Mouse (Mus musculus) embryonic facial prominence, embryonic 11.5 days (tissue): Measurements from ENCODE around the gene Zfp697. TPM values are rescaled to one million over a fixed set of nuclear protein-coding genes. Genes with fewer than 3 reads are reported as not detected.
"Not testable (repeated sequence)": the region's sequence is repeated elsewhere in the genome, so short reads cannot be mapped to it uniquely, and the experiment has no call there.

Experiments used
- ATAC-seq: fragments of 200-750 bp; cut with Nextera tagmentation; replicated peaks from 2 replicates; pipeline ENCODE4 v1.8.0; 2017; ENCODE audit warnings: low read depth; ENCODE audit not compliant: insufficient number of reproducible peaks, low FRiP score, low TSS enrichment
- DNase-seq: peaks from one replicate; pipeline ENCODE4 v3.0.0-alpha.2; 2015; ENCODE audit warnings: low spot score
- H3K27ac ChIP-seq: fragments of 300-500 bp; sonication (generic); replicated peaks from 2 replicates; pipeline ENCODE4 v1.5.1; 2014; ENCODE audit warnings: mild to moderate bottlenecking, low read depth, low read length, control low read depth
- H3K27me3 ChIP-seq: fragments of 300-500 bp; sonication (generic); 2 replicates; pipeline ENCODE4 v1.6.1; 2014; ENCODE audit warnings: mild to moderate bottlenecking, low read length, moderate library complexity, mixed read lengths; ENCODE audit not compliant: control insufficient read depth, insufficient read depth
- H3K36me3 ChIP-seq: fragments of 300-500 bp; sonication (generic); replicated peaks from 2 replicates; pipeline ENCODE4 v1.6.1; 2014; ENCODE audit warnings: low read depth, mild to moderate bottlenecking, low read length, moderate library complexity, mixed read lengths; ENCODE audit not compliant: control insufficient read depth, insufficient read depth
- H3K4me1 ChIP-seq: fragments of 300-500 bp; sonication (generic); 2 replicates; pipeline ENCODE4 v1.6.1; 2014; ENCODE audit warnings: low read length, mixed read lengths; ENCODE audit not compliant: control insufficient read depth, insufficient read depth
- H3K4me2 ChIP-seq: fragments of 300-500 bp; sonication (generic); 2 replicates; pipeline ENCODE4 v1.6.1; 2014; ENCODE audit warnings: low read depth, mild to moderate bottlenecking, control low read depth, low read length, moderate library complexity
- H3K4me3 ChIP-seq: fragments of 300-500 bp; sonication (generic); 2 replicates; pipeline ENCODE4 v1.5.1; 2014; ENCODE audit warnings: low read depth, low read length, control low read depth
- H3K9ac ChIP-seq: fragments of 300-500 bp; sonication (generic); replicated peaks from 2 replicates; pipeline ENCODE4 v1.6.1; 2014; ENCODE audit warnings: mild to moderate bottlenecking, control low read depth, low read length
- H3K9me3 ChIP-seq: fragments of 300-500 bp; sonication (generic); replicated peaks from 2 replicates; pipeline ENCODE4 v1.6.1; 2016; ENCODE audit warnings: mild to moderate bottlenecking, low read length, inconsistent platforms, mixed read lengths; ENCODE audit not compliant: control insufficient read depth
- WGBS: fragments of 180-500 bp; shearing (Covaris S2); extraction: QIAGEN DNeasy Blood & Tissue Kit; methylation state at CpG from one replicate; pipeline ENCODE4 v1.1.7; 2014; 5-methylcytosine and 5-hydroxymethylcytosine counted together
- polyA plus RNA-seq: library from polyadenylated mRNA; unstranded; fragments of >200 nt; fragmentation: Nextera tagmentation; extraction: Ambion mirVana; gene quantifications from 2 replicates; pipeline ENCODE4 v1.2.1, GENCODE M21; 2014

The Zfp697 gene
- polyA plus RNA-seq, 1 experiment from 2014 or later: 9.7 TPM

DNA sequence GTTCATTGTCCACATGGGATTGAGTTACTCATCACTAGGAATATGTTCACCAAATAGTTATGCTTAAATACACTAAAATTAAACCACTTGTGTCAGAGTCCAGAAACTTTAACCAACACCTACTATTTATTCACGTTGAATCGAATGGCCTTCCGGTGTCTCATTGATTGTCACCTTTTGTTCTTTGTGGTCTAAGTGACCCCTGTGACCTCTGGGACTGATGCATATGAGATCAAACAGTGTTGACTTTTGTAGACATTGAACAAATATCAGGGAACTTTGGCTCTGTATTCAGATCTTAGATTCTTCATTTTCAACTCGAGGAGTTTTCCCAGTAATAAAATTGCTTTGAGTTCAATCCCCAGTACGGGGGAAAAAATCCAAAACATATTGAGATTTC lies 178.4 kb downstream of the Zfp697 start:
- not testable (repeated sequence) for H3K4me2 ChIP-seq, H3K27ac ChIP-seq, H3K4me3 ChIP-seq, H3K36me3 ChIP-seq, H3K27me3 ChIP-seq, DNase-seq, H3K4me1 ChIP-seq, H3K9me3 ChIP-seq, H3K9ac ChIP-seq, ATAC-seq
- no CpG with 5 or more reads among the region's 5 CpGs for whole genome bisulfite sequencing

DNA sequence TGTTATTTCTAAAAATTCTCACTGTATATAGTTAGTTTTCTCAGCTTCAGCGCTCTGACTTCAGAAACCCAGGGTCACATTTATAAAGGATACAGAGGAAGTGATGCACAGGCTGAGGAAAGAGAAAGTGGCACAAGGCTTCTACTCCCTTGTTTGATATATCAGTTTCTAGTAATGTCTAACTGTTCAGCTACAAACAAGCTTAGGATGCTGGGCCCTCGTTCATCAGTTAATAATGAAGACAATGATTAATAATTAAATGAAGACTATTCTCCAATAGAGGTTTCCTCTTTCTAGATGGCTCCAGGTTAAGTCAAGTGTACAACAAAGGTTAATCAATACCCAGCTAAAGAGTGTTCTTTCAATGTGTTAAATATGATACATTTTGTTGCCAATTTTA lies 181.6 kb downstream of the Zfp697 start:
- H3K27me3 ChIP-seq, H3K36me3 ChIP-seq, H3K4me2 ChIP-seq, H3K4me3 ChIP-seq, DNase-seq, H3K9ac ChIP-seq, H3K27ac ChIP-seq, ATAC-seq, H3K9me3 ChIP-seq, H3K4me1 ChIP-seq: not testable (repeated sequence)
- WGBS: no CpG with 5 or more reads among the region's 2 CpGs

DNA sequence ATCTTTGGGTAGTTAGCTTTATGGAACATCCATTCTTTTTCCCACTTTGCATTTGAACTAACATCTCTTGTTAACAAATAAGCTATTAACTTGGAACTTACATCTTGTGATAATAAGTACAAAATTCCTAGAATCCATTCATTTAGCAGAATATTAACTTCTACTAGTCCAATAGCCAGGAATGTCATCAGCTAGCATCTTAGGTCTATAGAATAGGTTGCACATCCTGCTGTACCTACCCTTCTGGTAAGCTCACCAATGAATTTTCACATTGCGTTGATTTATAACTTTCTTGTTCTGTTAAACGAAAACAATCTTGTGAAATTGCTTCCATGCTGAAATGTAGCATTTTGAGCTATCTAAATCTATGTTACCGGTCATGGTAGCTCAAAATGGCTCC lies 182.6 kb downstream of the Zfp697 start:
- not testable (repeated sequence) for H3K4me3 ChIP-seq, ATAC-seq, H3K9me3 ChIP-seq, H3K4me1 ChIP-seq, DNase-seq, H3K27me3 ChIP-seq, H3K4me2 ChIP-seq, H3K27ac ChIP-seq, H3K9ac ChIP-seq, H3K36me3 ChIP-seq
- no CpG with 5 or more reads among the region's 3 CpGs for WGBS

DNA sequence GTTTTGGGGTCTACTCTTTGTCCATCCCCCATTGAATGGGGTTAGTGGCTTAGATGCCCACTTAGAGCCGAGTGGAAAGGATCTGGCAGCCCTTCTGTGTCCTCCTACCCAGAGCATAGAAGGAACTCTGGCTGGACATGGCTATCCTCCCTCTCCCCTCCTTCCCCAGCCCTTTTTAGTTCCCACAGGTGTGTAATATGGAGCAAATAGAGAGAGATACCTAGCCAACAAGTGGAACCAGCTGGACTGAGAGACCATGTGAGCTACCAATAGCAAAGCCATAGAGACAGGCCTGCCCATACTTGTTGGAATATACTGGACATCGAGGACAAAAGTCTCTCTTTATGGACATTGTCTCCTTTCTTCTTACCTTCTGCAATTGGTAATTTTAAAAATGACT lies 185.5 kb downstream of the Zfp697 start:
- not testable (repeated sequence) for H3K36me3 ChIP-seq, H3K27ac ChIP-seq, H3K4me1 ChIP-seq, H3K4me3 ChIP-seq, ATAC-seq, H3K27me3 ChIP-seq, H3K9ac ChIP-seq, H3K9me3 ChIP-seq, DNase-seq, H3K4me2 ChIP-seq
- 87% methylated on average over 2 of the region's 2 CpGs for WGBS

DNA sequence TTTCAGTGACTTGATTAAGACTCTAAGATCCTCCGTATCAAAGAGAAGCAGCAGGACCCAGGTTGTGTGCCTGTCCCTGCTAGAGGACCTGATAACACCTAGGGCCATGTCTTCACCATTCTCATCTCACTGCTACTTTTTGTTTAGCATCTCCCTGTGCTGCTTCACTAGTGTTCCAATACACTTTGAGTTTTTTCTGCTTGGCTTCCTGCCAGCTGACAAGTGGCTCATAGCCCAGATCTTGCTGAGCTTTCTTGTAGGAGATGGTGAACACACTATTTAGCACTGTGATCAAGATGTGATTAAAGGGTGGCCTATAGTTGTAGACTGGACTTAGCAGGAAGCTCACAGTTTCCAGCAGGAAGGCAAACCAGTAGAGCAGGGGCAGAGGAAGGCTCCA lies 198.8 kb downstream of the Zfp697 start:
- not testable (repeated sequence) for H3K4me3 ChIP-seq, H3K4me2 ChIP-seq, DNase-seq, H3K36me3 ChIP-seq, H3K9me3 ChIP-seq, ATAC-seq, H3K27me3 ChIP-seq, H3K4me1 ChIP-seq, H3K9ac ChIP-seq, H3K27ac ChIP-seq
- WGBS: no CpG with 5 or more reads among the region's 1 CpGs

DNA sequence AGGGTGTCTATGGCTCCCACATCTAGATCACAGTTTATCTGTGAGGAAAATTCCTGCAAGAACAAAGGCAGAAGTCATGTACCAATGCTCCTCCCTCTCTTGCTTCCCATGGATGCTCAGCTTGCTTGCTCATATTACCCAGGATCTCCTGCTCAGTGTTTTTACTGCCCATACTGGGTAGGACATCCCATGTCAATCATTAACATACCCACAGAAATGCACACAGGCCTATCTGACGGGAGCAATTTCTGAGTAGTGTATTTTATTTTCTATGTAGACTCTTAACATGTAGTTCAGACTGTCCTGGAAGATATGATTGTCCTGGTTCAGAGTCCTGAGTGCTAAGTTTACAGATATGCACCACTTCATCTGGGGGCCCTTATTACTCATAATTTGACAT lies 199.9 kb downstream of the Zfp697 start:
- H3K27ac ChIP-seq, H3K9ac ChIP-seq, H3K9me3 ChIP-seq, H3K27me3 ChIP-seq, H3K4me2 ChIP-seq, H3K4me3 ChIP-seq, H3K4me1 ChIP-seq, ATAC-seq, H3K36me3 ChIP-seq, DNase-seq: not testable (repeated sequence)
- WGBS: no CpG with 5 or more reads among the region's 1 CpGs

DNA sequence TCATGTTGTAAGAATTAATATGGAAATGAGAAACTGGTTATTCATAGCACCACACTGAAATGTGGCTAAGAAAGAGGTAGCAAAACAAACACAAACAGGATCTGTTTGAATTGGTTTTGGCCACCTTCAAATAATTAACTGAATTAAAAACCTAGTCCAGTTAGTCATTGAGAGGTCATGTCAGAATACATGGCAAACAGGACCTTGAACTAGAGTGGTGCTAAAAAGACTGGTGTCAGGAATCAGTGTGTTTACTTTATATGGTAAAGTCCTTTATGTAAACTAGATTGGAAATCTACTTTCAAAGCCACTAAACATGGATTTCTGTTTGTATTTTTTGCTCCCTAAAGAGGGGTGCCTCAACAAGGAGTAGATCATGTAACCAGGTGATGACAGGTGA lies 200.4 kb downstream of the Zfp697 start:
- H3K4me2 ChIP-seq, H3K4me1 ChIP-seq, H3K27ac ChIP-seq, H3K4me3 ChIP-seq, H3K36me3 ChIP-seq, H3K9me3 ChIP-seq, DNase-seq, ATAC-seq, H3K27me3 ChIP-seq, H3K9ac ChIP-seq: not testable (repeated sequence)

DNA sequence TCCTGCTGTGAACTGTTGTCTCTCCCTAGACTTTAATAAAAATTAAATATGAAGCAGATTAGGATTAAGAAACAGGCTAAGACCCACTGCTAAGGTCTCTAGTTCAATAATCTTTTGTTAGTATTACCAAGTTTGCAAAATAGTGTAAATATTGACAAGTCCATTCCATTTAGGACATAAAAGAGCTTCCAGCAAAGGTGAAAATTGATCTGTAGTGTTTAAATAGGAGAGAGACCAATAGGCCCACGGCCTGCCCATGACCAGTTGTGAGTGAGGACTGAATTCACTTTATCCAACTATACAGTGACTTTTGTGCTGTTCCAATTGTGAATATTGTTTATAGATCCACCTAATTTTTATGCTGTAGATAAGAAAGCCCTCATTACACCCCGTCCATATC lies 205.5 kb downstream of the Zfp697 start:
- Histone ChIP-seq H3K27ac (no peak overlapping the region), H3K36me3 (no peaks in the 10 kb centered on the region), H3K27me3 (no peaks in the 10 kb centered on the region), H3K4me3 (no peak overlapping the region), H3K4me2 (no peak overlapping the region), H3K9ac (no peak overlapping the region), H3K4me1 (no peaks in the 10 kb centered on the region), H3K9me3 (no peaks in the 10 kb centered on the region)
- 80% methylated on average over 2 of the region's 2 CpGs for WGBS
- no peak for ATAC-seq
- DNase-seq: no peak

DNA sequence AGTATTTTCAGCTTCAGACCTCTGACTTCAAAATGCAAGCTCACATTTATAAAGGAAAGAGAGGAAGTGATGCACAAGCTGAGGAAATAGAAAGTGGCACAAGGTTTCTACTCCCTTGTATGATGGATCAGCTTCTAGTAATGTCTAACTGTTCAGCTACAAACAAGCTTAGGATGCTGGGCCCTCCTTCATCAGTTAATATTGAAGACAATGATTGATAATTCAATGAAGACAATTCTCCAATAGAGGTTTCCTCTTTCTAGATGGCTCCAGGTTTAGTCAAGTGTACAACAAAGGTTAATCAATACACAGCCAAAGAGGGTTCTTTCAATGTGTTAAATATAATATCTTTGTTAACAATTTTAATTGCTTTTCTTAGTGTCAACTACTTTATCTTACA lies 206.4 kb downstream of the Zfp697 start, which contains the start of gene Gm10681:
Gm10681 (minus strand) TSS at position 101 of the 400 bp plus-strand sequence.
- DNase-seq: no peak
- Histone ChIP-seq H3K9ac (no peak within 1 kb of the TSS), H3K9me3 (no peaks in the 10 kb centered on the region), H3K4me2 (no peak within 1 kb of the TSS), H3K4me3 (no peak within 1 kb of the TSS), H3K27me3 (no peaks in the 10 kb centered on the region), H3K4me1 (no peaks in the 10 kb centered on the region), H3K27ac (no peak within 1 kb of the TSS), H3K36me3 (no peaks in the 10 kb centered on the region)
- ATAC-seq: no peak
